ENCODE assay signal across 14 mouse cellular contexts in the genomic region with DNA sequence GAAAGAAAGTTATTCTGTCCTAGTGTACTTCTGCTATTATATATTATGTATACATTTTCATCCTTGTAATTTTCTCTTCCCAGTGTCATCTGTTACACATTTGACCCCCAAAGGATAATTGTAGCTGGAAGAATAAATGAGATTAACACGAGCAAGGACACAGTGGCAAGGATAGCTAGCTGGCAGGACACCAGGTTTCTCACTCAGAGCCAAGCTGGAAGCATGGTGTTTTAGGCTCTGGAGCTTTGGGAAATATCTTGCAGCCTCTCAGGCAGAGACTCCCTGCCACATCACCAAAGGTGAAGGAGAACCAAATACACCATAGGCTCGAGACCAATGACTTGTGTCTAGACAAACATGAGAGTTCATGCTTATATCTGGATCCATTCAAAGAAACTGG.
DNase-seq lines count a peak whose midpoint lies in the region; TF ChIP-seq lines count a peak whose summit lies in the region.
"Had no signal": no experiment of that assay in that cellular context is flagged by ENCODE, and none has a peak within 500 bp of the region (broad histone marks: within the 10 kb centered on the region; RNA-seq: fewer than 3 reads in every experiment).

No protein-coding gene starts in this region.

- DNase-seq in cerebellum, adult 2 months = peak; percentile 36 to 40
- no peak for DNase-seq in cerebellum, adult 11-12 months
- DNase-seq in adrenal gland, adult 8-10 months = peak; percentile 15
- peak; percentile 35 for DNase-seq in adrenal gland, postnatal 10 days
- DNase-seq in skeletal muscle tissue, adult 2 months (ENCODE audit: low read depth, low spot score) = peak; percentile 4
- no peak for DNase-seq in urinary bladder, postnatal 25 days (ENCODE audit: low spot score)
- DNase-seq: cerebellum, adult 11 months; gastrocnemius, postnatal 36 days; heart, adult 11 months; heart, postnatal 36 days; kidney, adult 8-10 months had no signal

- 60% methylated on average over 2 of the region's 2 CpGs for WGBS in cerebellum, adult 2 months

- no peak for TF ChIP-seq POLR2A in cerebellum, adult 2 months (IDR thresholded peaks at IDR 0.05; ENCODE audit: borderline replicate concordance, insufficient read depth, low read length)

- H3K4me3 ChIP-seq in cerebellum, adult 2 months (replicated peaks; ENCODE audit: insufficient read depth, low read depth, low read length) = no peak overlapping the region
- H3K4me3 ChIP-seq: embryonic facial prominence, embryonic 12.5 days; forebrain, embryonic 15.5 days; heart, embryonic 13.5 days had no signal

- no peak for TF ChIP-seq CTCF in cerebellum, adult 2 months (IDR thresholded peaks at IDR 0.05; ENCODE audit: borderline replicate concordance, insufficient read depth, low read depth, low read length)

- no peaks in the 10 kb centered on the region for H3K27me3 ChIP-seq in cerebellum, adult 2 months (ENCODE audit: control insufficient read depth, insufficient read depth, low read length)
- H3K27me3 ChIP-seq: embryonic facial prominence, embryonic 12.5 days; forebrain, embryonic 15.5 days; heart, embryonic 13.5 days had no signal

- peaks cover 19% of the 10 kb centered on the region for H3K4me1 ChIP-seq in cerebellum, adult 2 months (ENCODE audit: control insufficient read depth, insufficient read depth, low read length)
- H3K4me1 ChIP-seq: embryonic facial prominence, embryonic 12.5 days; heart, embryonic 13.5 days had no signal

- H3K27ac ChIP-seq in cerebellum, adult 2 months (ENCODE audit: insufficient read depth, low read length) = no peak overlapping the region
- H3K27ac ChIP-seq: embryonic facial prominence, embryonic 12.5 days; forebrain, embryonic 15.5 days; heart, embryonic 13.5 days had no signal

Comparison
In these comparisons a context has a peak if more than half of its experiments do, and no peak if none do; other contexts are left out.
1. DNase-seq: peak in cerebellum, adult 2 months (2 of 2), adrenal gland, adult 8-10 months (single experiment), adrenal gland, postnatal 10 days (single experiment) and skeletal muscle tissue, adult 2 months (single experiment); none in cerebellum, adult 11-12 months (single experiment) and urinary bladder, postnatal 25 days (single experiment).